Mouse (Mus musculus): ENCODE data around the gene Rbfox1.

GRCm38 (mm10) chr16:6585204-6585603 lies 700.0 kb downstream of the Rbfox1 start:
- TF ChIP-seq CTCF (IDR thresholded peaks at IDR 0.05; ENCODE audit: borderline replicate concordance, extremely low read depth, insufficient read depth, insufficient read length) = no peak
- no peak for TF ChIP-seq POLR2A (IDR thresholded peaks at IDR 0.05; ENCODE audit: borderline replicate concordance, extremely low read depth, insufficient read depth, insufficient read length, poor library complexity, severe bottlenecking)

Measured in brain, embryonic 14.5 days (tissue).